Mouse (Mus musculus) layer of hippocampus, postnatal 36 days (tissue): ENCODE measurements around the gene Lmbr1l. TPM values are rescaled to one million over a fixed set of nuclear protein-coding genes. Genes with fewer than 3 reads are reported as not detected.
"Not testable (repeated sequence)": the region's sequence is repeated elsewhere in the genome, so short reads cannot be mapped to it uniquely, and the experiment has no call there.

ENCODE experiments used
- DNase-seq, 2 experiments: peaks; one replicate each; pipeline ENCODE4 v3.0.0; 2022
- total RNA-seq, 2 experiments: library from RNA; stranded (reverse); gene quantifications; 2 replicates each; pipeline ENCODE4 v1.2.3; 2021

The Lmbr1l gene
- total RNA-seq, 2 experiments from 2014 or later, result 16.4 to 22.6 TPM

- DNase-seq, result peak; percentile 89 to 91
Observed at GRCm38 (mm10) chr15:98934217-98934839, 16.3 kb upstream of the Lmbr1l start, which contains the start of gene Tuba1b. TSS of gene Tuba1b (minus strand) at chr15:98934565.

DNA sequence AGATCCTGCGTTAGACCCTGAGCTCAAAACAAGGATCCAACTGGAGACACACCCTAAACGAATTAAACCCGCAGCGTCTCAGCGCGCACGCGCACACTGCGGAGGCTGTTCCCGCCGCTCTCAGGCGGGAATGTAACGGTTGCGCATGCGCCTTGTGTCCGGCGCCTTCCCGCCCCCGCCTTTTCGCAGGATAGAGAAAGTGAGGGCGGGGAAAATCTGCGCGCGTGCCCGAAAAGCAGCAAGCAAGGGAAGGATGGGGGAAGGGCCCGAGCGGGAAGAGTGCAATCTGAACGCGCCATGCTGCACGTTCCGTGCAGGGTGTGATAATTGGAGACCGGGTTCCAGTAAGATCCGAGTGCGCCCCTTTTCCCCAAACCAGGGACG lies 15.8 kb upstream of the Lmbr1l start:
- peak; percentile 94 for DNase-seq

- not testable (repeated sequence) for DNase-seq
Observed at GRCm38 (mm10) chr15:98933004-98933671, 15.1 kb upstream of the Lmbr1l start.

- no peak for DNase-seq
Observed at GRCm38 (mm10) chr15:98930998-98931397, 13.0 kb upstream of the Lmbr1l start.

DNA sequence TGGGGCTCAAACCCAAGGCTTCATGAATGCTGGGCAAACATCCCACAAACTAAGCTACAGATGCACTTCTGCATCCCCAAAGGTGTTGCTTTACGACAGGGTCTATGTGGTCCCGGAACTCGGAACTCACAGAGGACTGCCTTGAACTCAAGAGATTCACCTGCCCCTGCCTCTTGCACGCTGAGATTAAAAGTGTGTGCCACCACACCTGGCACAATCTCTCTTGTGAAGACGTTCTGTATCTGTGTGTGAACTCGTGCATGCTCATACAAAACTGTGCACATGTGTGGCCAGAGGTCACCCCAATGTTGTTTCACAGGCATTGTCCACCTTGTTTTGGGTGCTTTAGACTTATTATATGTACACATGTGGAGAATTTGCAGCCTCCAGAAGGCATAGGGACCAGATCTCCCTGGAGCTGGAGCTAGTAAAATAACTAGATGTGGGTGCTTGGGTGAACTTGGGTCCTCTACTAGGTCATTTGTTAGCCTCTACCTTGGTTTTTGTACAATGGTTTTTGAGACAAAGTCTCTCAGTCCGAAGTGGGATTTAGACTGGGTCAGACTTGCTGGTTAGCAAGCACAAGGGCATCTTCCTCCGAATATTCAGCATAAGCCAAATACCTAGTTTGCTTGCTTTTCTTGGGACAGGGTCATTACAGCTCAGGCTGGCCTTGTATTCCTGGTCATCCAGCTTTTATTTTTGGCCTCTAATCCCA lies 12.1 kb upstream of the Lmbr1l start:
- DNase-seq, result no peak

- DNase-seq, result peak; percentile 50 to 53
Observed at GRCm38 (mm10) chr15:98928598-98929240, 10.7 kb upstream of the Lmbr1l start.

DNA sequence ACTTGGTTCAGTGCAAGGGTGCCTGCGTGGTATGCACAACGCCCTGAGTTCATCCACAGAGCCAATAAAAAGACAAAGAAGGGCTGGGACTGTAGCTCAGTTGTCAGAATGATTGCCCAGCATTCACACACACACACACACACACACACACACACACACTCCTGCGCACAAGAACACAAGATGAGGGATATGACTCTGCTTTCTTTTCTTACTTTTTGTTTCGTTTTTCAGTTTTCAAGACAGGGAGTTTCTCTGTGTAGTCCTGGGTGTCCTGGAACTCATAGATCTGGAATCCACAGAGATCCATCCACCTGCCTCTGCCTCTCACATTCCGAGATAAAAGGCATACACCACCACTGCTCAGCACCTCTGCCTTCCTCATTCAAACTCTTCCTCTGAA lies 9.5 kb upstream of the Lmbr1l start:
- DNase-seq, result no peak

- no peak for DNase-seq
Observed at GRCm38 (mm10) chr15:98924682-98925081, 6.7 kb upstream of the Lmbr1l start.

- no peak for DNase-seq
Observed at GRCm38 (mm10) chr15:98923031-98923537, 5.1 kb upstream of the Lmbr1l start.

GRCm38 (mm10) chr15:98922581-98922980 lies 4.5 kb upstream of the Lmbr1l start:
- DNase-seq, result no peak

- no peak for DNase-seq
Observed at GRCm38 (mm10) chr15:98921510-98921909, 3.5 kb upstream of the Lmbr1l start.

- DNase-seq, result not testable (repeated sequence)
Observed at GRCm38 (mm10) chr15:98918499-98918895, 466 bp upstream of the Lmbr1l start.

- DNase-seq, result peak in 1 of 2 experiments; percentile 17
Observed at GRCm38 (mm10) chr15:98917091-98917490, 940 bp downstream of the Lmbr1l start.

GRCm38 (mm10) chr15:98916016-98916415 lies 2.0 kb downstream of the Lmbr1l start:
- DNase-seq, result no peak

DNA sequence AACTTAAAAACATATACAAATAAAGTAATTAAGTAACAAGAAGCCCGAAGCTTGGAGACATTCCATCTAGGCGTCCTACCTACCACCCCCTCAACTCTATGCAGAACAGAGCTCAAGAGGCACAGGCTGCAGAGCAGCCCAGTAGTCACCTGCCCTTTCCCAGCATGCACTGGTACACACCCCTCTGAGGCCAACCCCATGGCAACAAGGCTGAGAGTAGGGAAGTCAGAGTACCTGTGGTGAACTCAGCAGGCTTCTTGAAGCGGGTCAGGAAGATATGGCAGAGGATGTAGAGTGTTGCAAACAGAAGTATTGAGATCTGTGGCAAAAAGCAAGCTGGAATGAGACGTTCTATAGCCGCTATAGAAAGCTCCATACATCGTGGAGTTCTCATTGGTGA lies 3.1 kb downstream of the Lmbr1l start:
- DNase-seq, result no peak

- DNase-seq, result peak in 1 of 2 experiments; percentile 15
Observed at GRCm38 (mm10) chr15:98904692-98905091, 13.3 kb downstream of the Lmbr1l start.

GRCm38 (mm10) chr15:98902600-98902999 lies 15.4 kb downstream of the Lmbr1l start:
- DNase-seq, result no peak

GRCm38 (mm10) chr15:98901530-98901929 lies 16.5 kb downstream of the Lmbr1l start:
- no peak for DNase-seq

DNA sequence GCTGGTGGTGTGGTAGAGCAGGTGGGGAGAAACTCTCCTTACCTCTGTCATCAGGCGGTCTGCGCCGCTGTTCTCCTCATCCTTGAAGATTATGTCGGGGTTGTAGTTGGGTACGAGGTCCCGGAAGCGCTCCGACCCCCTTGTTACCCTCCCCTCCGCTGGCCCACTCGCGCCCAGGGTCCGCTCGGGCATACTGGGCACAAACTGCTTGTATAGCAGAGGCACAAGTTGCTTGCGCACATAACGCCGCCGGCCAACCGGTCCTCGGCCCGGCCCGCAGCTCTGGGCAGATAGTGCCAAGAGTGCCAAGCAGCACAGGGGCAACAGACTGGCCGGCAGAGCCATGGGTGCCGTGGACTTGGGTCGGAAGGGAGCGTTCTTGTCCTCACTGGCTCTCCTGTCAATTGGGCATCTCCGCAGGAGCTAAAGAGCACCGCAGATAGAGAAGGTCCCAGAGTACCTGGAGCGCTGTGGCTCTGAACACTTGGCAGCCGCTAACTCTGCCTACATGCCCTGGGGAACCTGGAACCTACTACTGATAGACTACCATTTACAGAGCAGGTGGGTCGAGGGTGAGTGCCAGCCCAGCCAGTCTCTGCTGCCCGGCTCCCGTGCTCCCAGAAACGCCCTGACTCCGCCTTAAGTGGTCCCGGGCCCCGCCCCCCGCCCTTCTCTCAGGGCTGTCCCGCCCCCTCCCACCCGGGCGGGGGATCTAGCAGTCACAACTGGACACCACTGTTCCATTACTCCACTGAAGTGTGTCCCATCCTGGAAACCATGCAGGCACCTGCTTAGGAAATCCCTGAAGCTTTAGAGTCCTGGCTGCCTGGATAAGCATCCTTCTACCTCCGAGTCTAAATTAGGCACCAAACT lies 19.9 kb downstream of the Lmbr1l start, which contains the start of gene Dhh:
TSS of gene Dhh (minus strand) at position 613 of the 873 bp plus-strand sequence.
- no peak for DNase-seq

GRCm38 (mm10) chr15:98897495-98897894 lies 20.5 kb downstream of the Lmbr1l start:
- no peak for DNase-seq
